Mouse (Mus musculus) MEL (cell line): Measurements from ENCODE around the gene Rps15. TPM values are rescaled to one million over a fixed set of nuclear protein-coding genes. Genes with fewer than 3 reads are reported as not detected.

ENCODE experiments used
- DNase-seq: peaks from one replicate; pipeline ENCODE4 v3.0.0; 2011; ENCODE audit warnings: low read depth, low spot score
- H3K27ac ChIP-seq: 2 replicates; pipeline ENCODE4 v1.5.1; 2012; ENCODE audit warnings: low read depth, mild to moderate bottlenecking, control low read depth, low read length, moderate library complexity; ENCODE audit not compliant: control insufficient read depth
- H3K27me3 ChIP-seq, 2 experiments: fragments of 150-350 bp in 1 of 2; sonication (generic) in 1 of 2; 2 replicates each; pipeline ENCODE4 v1.6.1; 2012; ENCODE audit warnings: low read length in 2 of 2, mild to moderate bottlenecking in 2 of 2, improper control_type of control experiment in 1 of 2, moderate library complexity in 1 of 2; ENCODE audit not compliant: insufficient read depth in 2 of 2, control insufficient read depth in 1 of 2
- H3K36me3 ChIP-seq, 2 experiments: 2 replicates each; pipeline ENCODE4 v1.6.1; 2012 to 2014; ENCODE audit warnings: low read length in 2 of 2, improper control_type of control experiment in 1 of 2, inconsistent platforms in 1 of 2, mild to moderate bottlenecking in 1 of 2; ENCODE audit not compliant: insufficient read depth in 2 of 2, control insufficient read depth in 1 of 2
- H3K4me1 ChIP-seq, 2 experiments: fragments of 150-350 bp in 1 of 2; sonication (generic) in 1 of 2; 2 replicates each; pipeline ENCODE4 v1.6.1; 2012; ENCODE audit warnings: low read length in 2 of 2, improper control_type of control experiment in 1 of 2, mild to moderate bottlenecking in 1 of 2; ENCODE audit not compliant: insufficient read depth in 2 of 2, control insufficient read depth in 1 of 2
- H3K4me3 ChIP-seq, 2 experiments: fragments of 150-350 bp in 1 of 2; sonication (generic) in 1 of 2; 2 replicates each; pipeline ENCODE4 v1.5.1; 2012; ENCODE audit warnings: low read depth in 2 of 2, low read length in 2 of 2, mild to moderate bottlenecking in 2 of 2, moderate library complexity in 2 of 2, control low read depth in 1 of 2, improper control_type of control experiment in 1 of 2; ENCODE audit not compliant: control insufficient read depth in 1 of 2, insufficient read depth in 1 of 2
- H3K79me2 ChIP-seq: 2 replicates; pipeline ENCODE4 v1.6.1; 2012; ENCODE audit warnings: mild to moderate bottlenecking, low read length, moderate library complexity; ENCODE audit not compliant: control insufficient read depth, poor library complexity, insufficient read depth
- H3K9ac ChIP-seq: 2 replicates; pipeline ENCODE4 v1.6.1; 2012; ENCODE audit warnings: low read depth, mild to moderate bottlenecking, control low read depth, low read length, moderate library complexity; ENCODE audit not compliant: control insufficient read depth, poor library complexity, severe bottlenecking
- H3K9me3 ChIP-seq: fragments of 150-350 bp; sonication (generic); replicated peaks from 2 replicates; pipeline ENCODE4 v1.6.1; 2012; ENCODE audit warnings: mild to moderate bottlenecking, low read length, improper control_type of control experiment, moderate library complexity; ENCODE audit not compliant: insufficient read depth
- BHLHE40 ChIP-seq: IDR thresholded peaks from 2 replicates; pipeline ENCODE4 v1.6.1; 2012; ENCODE audit warnings: low read depth, mild to moderate bottlenecking, inconsistent platforms, low read length, improper control_type of control experiment, borderline replicate concordance
- CHD1 ChIP-seq: IDR thresholded peaks from 2 replicates; pipeline ENCODE4 v1.6.1; 2012; ENCODE audit warnings: low read depth, mild to moderate bottlenecking, inconsistent platforms, low read length, improper control_type of control experiment
- ETS1 ChIP-seq: IDR thresholded peaks from 2 replicates; pipeline ENCODE4 v1.6.1; 2012; ENCODE audit warnings: low read depth, mild to moderate bottlenecking, inconsistent platforms, low read length, improper control_type of control experiment, moderate library complexity
- GABPA ChIP-seq: IDR thresholded peaks from 2 replicates; pipeline ENCODE4 v1.6.1; 2012; ENCODE audit warnings: low read depth, mild to moderate bottlenecking, inconsistent platforms, low read length, improper control_type of control experiment, moderate library complexity
- GATA1 ChIP-seq: IDR thresholded peaks from 2 replicates; pipeline ENCODE4 v1.6.1; 2011; ENCODE audit warnings: low read depth, low read length, improper control_type of control experiment
- KAT2A ChIP-seq: conservative IDR thresholded peaks from 2 replicates; pipeline ENCODE4 v1.6.1; 2012; ENCODE audit warnings: low read depth, low read length, improper control_type of control experiment, inconsistent platforms
- MAX ChIP-seq: IDR thresholded peaks from 2 replicates; pipeline ENCODE4 v1.6.1; 2011; ENCODE audit warnings: low read length, improper control_type of control experiment
- MAZ ChIP-seq: IDR thresholded peaks from 2 replicates; pipeline ENCODE4 v1.6.1; 2012; ENCODE audit warnings: low read depth, mild to moderate bottlenecking, inconsistent platforms, low read length, improper control_type of control experiment
- MYB ChIP-seq: IDR thresholded peaks from 2 replicates; pipeline ENCODE4 v1.6.1; 2011; ENCODE audit warnings: mild to moderate bottlenecking, low read depth, low read length, improper control_type of control experiment
- NELFE ChIP-seq: IDR thresholded peaks from 2 replicates; pipeline ENCODE4 v1.6.1; 2011; ENCODE audit warnings: low read depth, low read length, improper control_type of control experiment
- POLR2AphosphoS5 ChIP-seq: IDR thresholded peaks from 2 replicates; pipeline ENCODE4 v1.6.1; 2012; ENCODE audit warnings: low read depth, borderline replicate concordance, mild to moderate bottlenecking, inconsistent platforms, low read length, moderate library complexity, mixed read lengths
- TBP ChIP-seq: IDR thresholded peaks from 2 replicates; pipeline ENCODE4 v1.8.0; 2011; ENCODE audit warnings: low read depth, low read length, improper control_type of control experiment
- USF1 ChIP-seq: IDR thresholded peaks from 2 replicates; pipeline ENCODE4 v1.6.1; 2014; ENCODE audit warnings: low read depth, mild to moderate bottlenecking, inconsistent platforms, low read length, improper control_type of control experiment, moderate library complexity
- USF2 ChIP-seq, 2 experiments: IDR thresholded peaks; 2 replicates each; pipeline ENCODE4 v1.6.1; 2011 to 2012; ENCODE audit warnings: improper control_type of control experiment in 2 of 2, low read length in 2 of 2, borderline replicate concordance in 1 of 2, inconsistent platforms in 1 of 2, low read depth in 1 of 2, mild to moderate bottlenecking in 1 of 2; ENCODE audit not compliant: insufficient read depth in 1 of 2
- ZC3H11A ChIP-seq: IDR thresholded peaks from 2 replicates; pipeline ENCODE4 v1.6.1; 2012; ENCODE audit warnings: low read depth, mild to moderate bottlenecking, inconsistent platforms, low read length, improper control_type of control experiment
- ZNF384 ChIP-seq: IDR thresholded peaks from 2 replicates; pipeline ENCODE4 v1.6.1; 2012; ENCODE audit warnings: low read depth, mild to moderate bottlenecking, inconsistent platforms, low read length, improper control_type of control experiment
- polyA plus RNA-seq, 2 experiments: library from polyadenylated mRNA; stranded (reverse) in 1 of 2; unstranded in 1 of 2; fragments of >175 nt in 1 of 2; fragments of >200 nt in 1 of 2; gene quantifications; 2 replicates each; pipeline versions ENCODE4 v1.2.1 to v1.2.4; 2012; ENCODE audit warnings: low replicate concordance in 2 of 2, low read depth in 1 of 2; ENCODE audit not compliant: insufficient read length in 2 of 2, insufficient read depth in 1 of 2, missing spikeins in 1 of 2
- total RNA-seq: library from RNA; depleted of rRNA; stranded (reverse); fragments of 300-350 nt; gene quantifications from 2 replicates; pipeline ENCODE4 v1.2.3, GENCODE M21; 2012

Rps15 gene
- total and polyA plus RNA-seq, 3 experiments = 1,331 to 4,320 (median 3,905) TPM

GRCm38 (mm10) chr10:80297526-80298133, 5.4 kb downstream of the Rps15 start:
- H3K4me3 ChIP-seq = no peak overlapping the region
- H3K9me3 ChIP-seq = no peaks in the 10 kb centered on the region
- peaks cover 6 to 7% of the 10 kb centered on the region in 2 experiments; a peak in 3 of 4 replicates for H3K36me3 ChIP-seq
- no peak overlapping the region for H3K27ac ChIP-seq
- DNase-seq = peak; percentile 33
- no peak overlapping the region for H3K9ac ChIP-seq
- peaks cover 15% of the 10 kb centered on the region for H3K79me2 ChIP-seq
- no peaks in the 10 kb centered on the region for H3K27me3 ChIP-seq
- peaks cover 0 to 19% of the 10 kb centered on the region in 2 experiments; a peak in 2 of 4 replicates for H3K4me1 ChIP-seq
- no peak for TF ChIP-seq MAZ
- 0 out of 2 replicates have a peak, but pooled peaks have one; percentile 27 for TF ChIP-seq POLR2AphosphoS5

- Histone ChIP-seq H3K9ac (no peak overlapping the region), H3K27ac (no peak overlapping the region), H3K27me3 (no peaks in the 10 kb centered on the region), H3K36me3 (peaks cover 3 to 7% of the 10 kb centered on the region in 2 experiments; a peak in 3 of 4 replicates), H3K4me3 (no peak overlapping the region), H3K4me1 (peaks cover 0 to 19% of the 10 kb centered on the region in 2 experiments; a peak in 2 of 4 replicates), H3K79me2 (peaks cover 4% of the 10 kb centered on the region), H3K9me3 (no peaks in the 10 kb centered on the region)
- TF ChIP-seq ZNF384 = no peak
- no peak for TF ChIP-seq GATA1
- TF ChIP-seq USF1 = no peak
- no peak for TF ChIP-seq MAX
- no peak for TF ChIP-seq BHLHE40
- no peak for TF ChIP-seq CHD1
- no peak for TF ChIP-seq MYB
- no peak for TF ChIP-seq KAT2A
- TF ChIP-seq USF2 (IDR thresholded peaks at IDR 0.05; ENCODE audit: borderline replicate concordance in 1 of 2, insufficient read depth in 1 of 2, low read depth in 1 of 2, low read length in 2 of 2) = no peak
- DNase-seq = no peak
Observed at GRCm38 (mm10) chr10:80298571-80299281, 6.5 kb downstream of the Rps15 start.

DNA sequence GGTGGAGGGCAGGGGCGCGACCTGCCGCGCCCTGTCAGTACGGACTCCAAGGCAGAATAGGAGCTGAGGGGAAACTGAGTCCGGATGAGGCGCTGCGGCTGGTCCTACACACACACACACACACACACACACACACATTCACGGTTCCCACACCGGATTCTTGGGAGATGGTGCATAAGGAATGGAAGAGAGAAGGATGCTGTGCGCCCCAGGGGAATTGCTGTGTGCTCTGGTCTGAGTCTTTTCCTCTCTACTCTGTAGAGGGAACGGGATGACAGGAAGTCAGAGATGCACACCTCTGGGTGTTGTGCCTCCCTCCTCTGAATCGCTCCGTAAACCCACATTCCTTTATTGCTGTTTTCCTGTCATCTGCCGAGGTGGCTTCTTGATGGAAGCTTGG, 7.0 kb downstream of the Rps15 start:
- no peaks in the 10 kb centered on the region for H3K9me3 ChIP-seq
- peaks cover 0 to 16% of the 10 kb centered on the region in 2 experiments; a peak in 2 of 4 replicates for H3K4me1 ChIP-seq
- DNase-seq = no peak
- H3K9ac ChIP-seq = no peak overlapping the region
- H3K79me2 ChIP-seq = no peaks in the 10 kb centered on the region
- peaks cover 1 to 4% of the 10 kb centered on the region in 2 experiments; a peak in 2 of 4 replicates for H3K36me3 ChIP-seq
- TF ChIP-seq ZC3H11A (no peak), NELFE (no peak), TBP (no peak), POLR2AphosphoS5 (no peak), ETS1 (no peak), GABPA (no peak), KAT2A (no peak), BHLHE40 (no peak), MYB (no peak)
- TF ChIP-seq, all 39 proteins: peak for 0
- no peak overlapping the region for H3K27ac ChIP-seq
- H3K27me3 ChIP-seq = no peaks in the 10 kb centered on the region
- no peak overlapping the region for H3K4me3 ChIP-seq
